Mouse (Mus musculus): ENCODE data around the gene Methig1. TPM values are rescaled to one million over a fixed set of nuclear protein-coding genes. Genes with fewer than 3 reads are reported as not detected.
A peak's percentile ranks its signal among the peaks of the same experiment; 100 is the strongest.

Gene Methig1
- total RNA-seq, 1 experiment from 2014 or later: not detected

GRCm38 (mm10) chr15:100387544-100388223 is 34.7 kb downstream of the Methig1 start:
- ATAC-seq (replicated peaks; ENCODE audit: insufficient number of reproducible peaks, low FRiP score, low TSS enrichment, poor library complexity, severe bottlenecking): no peak

- ATAC-seq (replicated peaks; ENCODE audit: insufficient number of reproducible peaks, low FRiP score, low TSS enrichment, poor library complexity, severe bottlenecking): 0 out of 2 replicates have a peak, but pooled peaks have one; percentile 27
Measured at GRCm38 (mm10) chr15:100388224-100388835, 35.4 kb downstream of the Methig1 start.

DNA sequence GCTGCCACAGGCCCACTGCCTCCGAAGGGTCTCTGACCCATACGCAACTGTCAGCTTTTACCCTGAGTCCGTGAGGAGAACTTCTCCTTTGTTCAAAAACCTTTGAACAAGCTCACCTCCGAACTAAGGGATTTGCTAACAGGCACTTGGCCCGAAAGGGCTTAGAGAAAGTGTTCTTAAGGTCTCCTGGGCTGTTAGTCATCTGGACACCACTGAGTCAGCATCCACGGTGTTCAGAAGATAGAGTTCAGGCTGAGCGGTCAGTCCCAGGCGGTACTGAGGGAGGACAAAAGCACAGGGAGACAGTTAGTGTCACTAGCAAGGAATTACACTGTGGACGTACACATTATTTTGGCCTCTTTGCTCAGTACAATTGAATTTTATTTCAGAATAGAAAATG is 35.9 kb downstream of the Methig1 start:
- no peak for ATAC-seq (replicated peaks; ENCODE audit: insufficient number of reproducible peaks, low FRiP score, low TSS enrichment, poor library complexity, severe bottlenecking)

DNA sequence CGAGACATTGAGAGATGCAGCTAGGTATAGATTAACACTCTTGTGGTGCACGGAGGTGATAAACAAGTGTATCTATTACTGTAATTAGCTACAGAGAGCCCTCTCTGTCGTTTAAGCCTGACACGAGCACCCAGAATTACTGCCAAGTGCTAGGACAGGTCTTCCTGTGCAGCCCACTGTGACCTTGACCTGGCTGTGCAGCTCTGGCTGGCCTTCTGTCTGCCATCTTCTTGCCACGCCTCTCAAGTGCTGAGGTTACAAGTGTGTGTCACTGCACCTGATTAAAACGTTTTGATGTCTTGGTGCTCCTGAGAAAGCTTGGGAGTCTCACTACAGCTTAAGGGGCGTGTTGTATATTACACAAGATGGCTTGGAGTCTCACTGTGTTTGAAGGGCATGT is 38.1 kb downstream of the Methig1 start:
- no peak for ATAC-seq (replicated peaks; ENCODE audit: insufficient number of reproducible peaks, low FRiP score, low TSS enrichment, poor library complexity, severe bottlenecking)

DNA sequence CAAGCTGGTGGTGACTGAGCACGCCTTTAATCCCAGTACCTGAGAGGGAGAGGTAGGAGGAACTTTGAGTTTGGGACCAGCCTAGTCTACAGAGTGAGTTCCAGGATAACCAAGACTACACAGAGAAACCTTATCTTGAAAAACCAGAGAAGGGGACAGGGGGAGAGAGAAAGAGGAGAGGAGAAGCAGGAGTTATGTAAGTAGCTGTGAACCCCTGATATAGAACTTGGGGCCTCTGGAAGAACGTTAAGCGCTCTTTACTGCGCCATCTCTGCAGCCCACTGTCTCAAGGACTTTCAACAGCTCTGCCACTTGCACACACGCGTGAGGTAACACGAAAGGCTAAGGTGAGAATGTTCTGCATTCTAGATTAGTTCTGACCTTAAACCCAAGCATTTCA is 38.6 kb downstream of the Methig1 start:
- ATAC-seq (replicated peaks; ENCODE audit: insufficient number of reproducible peaks, low FRiP score, low TSS enrichment, poor library complexity, severe bottlenecking): no peak

- ATAC-seq (replicated peaks; ENCODE audit: insufficient number of reproducible peaks, low FRiP score, low TSS enrichment, poor library complexity, severe bottlenecking): no peak
Measured at GRCm38 (mm10) chr15:100393016-100393415, 40.1 kb downstream of the Methig1 start.

DNA sequence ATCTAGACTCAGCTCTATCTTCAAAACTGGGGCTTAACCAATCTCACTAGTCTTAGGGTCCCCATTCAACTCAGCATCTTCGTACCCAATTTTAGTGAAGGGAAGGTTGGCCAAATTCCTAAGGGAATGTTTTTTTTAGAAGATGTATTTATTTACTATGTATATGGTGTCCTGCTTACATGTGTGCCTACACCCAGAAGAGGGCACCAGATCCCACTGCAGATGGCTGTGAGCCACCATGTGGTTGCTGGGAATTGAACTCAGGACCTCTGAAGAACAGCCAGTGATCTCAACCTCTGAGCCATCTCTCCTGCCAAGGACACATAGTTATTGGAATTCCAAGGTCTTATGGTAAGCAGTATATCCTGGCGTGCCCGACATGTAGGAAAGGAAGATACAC is 42.6 kb downstream of the Methig1 start:
- no peak for ATAC-seq (replicated peaks; ENCODE audit: insufficient number of reproducible peaks, low FRiP score, low TSS enrichment, poor library complexity, severe bottlenecking)

- no peak for ATAC-seq (replicated peaks; ENCODE audit: insufficient number of reproducible peaks, low FRiP score, low TSS enrichment, poor library complexity, severe bottlenecking)
Measured at GRCm38 (mm10) chr15:100400592-100401250, 47.8 kb downstream of the Methig1 start.

GRCm38 (mm10) chr15:100401811-100402210 is 48.9 kb downstream of the Methig1 start:
- ATAC-seq (replicated peaks; ENCODE audit: insufficient number of reproducible peaks, low FRiP score, low TSS enrichment, poor library complexity, severe bottlenecking): no peak

GRCm38 (mm10) chr15:100402347-100402746 is 49.4 kb downstream of the Methig1 start:
- ATAC-seq (replicated peaks; ENCODE audit: insufficient number of reproducible peaks, low FRiP score, low TSS enrichment, poor library complexity, severe bottlenecking): no peak

DNA sequence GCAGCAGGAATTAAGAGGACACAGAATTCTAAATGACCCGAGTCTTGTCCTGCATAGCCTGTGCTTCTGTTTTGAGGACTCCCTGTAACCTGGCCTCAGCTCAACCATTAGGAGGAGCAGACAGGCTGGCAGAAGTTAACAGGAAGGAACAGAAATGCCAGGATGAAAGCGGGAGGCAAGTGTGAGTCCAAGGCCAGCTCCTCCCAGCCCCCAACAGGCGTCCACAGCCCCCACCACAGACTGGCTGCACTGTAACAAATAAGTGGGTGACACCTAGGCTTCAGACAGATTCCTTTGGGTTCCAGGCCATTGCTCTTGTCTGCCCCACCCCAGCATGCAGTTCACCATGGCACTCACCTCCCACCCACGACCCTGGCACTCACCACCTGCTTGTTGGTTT is 49.8 kb downstream of the Methig1 start:
- ATAC-seq (replicated peaks; ENCODE audit: insufficient number of reproducible peaks, low FRiP score, low TSS enrichment, poor library complexity, severe bottlenecking): no peak

DNA sequence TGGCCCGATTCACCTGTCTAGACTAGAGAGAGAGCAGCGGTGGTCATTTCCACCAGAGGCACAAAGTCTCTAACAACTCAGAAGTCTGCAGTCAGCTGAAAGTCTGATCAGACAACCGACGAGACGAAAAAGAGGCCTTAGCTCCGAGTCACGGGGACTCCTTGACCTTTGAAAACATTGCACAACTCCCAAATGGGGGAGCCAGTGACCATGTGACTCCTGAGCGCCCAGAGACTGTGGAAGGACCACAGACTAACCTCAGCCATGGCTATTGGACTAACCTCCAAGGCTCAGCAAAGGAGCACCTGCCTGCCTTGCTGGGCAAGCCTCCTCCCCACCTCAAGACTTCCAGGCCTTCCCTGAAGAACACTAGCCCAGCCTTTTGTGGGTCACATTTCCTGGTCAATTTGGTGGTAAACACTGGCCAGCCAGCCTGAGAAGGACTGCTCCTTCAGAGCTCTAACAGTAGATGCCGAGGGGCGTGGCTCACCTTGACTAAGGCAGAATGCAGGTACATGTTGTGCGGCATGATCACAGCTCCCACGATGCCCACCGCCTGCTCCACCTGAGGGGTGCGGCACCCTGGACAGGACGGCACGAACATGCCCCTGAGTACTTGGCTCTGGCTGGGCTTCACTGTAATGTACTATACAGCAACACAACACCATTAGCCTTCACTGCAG is 50.5 kb downstream of the Methig1 start:
- peak; percentile 61 for ATAC-seq (replicated peaks; ENCODE audit: insufficient number of reproducible peaks, low FRiP score, low TSS enrichment, poor library complexity, severe bottlenecking)

- ATAC-seq (replicated peaks; ENCODE audit: insufficient number of reproducible peaks, low FRiP score, low TSS enrichment, poor library complexity, severe bottlenecking): no peak
Measured at GRCm38 (mm10) chr15:100406088-100406487, 53.1 kb downstream of the Methig1 start.

DNA sequence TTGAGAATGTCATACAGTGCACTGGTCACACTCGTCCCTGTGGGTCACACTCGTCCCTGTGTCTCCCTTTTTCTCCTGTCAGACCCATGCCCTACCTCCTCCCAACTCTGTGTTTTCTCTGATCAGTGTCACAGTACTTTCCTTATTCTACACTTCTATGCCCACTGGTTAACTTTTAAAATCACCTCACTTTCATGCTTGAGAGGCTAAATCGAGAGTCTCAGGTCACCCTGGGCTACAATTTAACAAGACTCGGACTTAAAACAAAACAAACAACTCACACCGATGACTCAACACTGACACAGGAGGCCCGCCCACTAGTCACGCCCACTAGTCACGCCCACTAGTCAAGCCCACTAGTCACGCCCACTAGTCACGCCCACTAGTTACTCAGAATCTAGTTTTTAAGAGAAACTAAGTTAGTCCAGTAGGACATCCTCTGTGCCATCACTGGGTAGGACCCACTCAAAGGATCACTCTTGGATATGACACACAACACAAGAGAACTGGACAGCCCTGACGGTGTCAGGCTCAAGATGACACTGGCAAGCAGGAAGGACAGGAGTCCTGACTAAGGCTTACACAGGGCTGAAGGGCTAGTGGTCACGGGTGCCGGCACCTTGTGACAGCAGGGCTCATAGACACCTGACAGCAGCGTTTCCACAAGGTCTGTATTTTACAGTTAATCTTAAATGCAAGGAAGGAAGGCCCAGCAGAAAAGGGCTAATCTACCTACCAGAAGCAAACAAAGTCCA is 58.1 kb downstream of the Methig1 start:
- ATAC-seq (replicated peaks; ENCODE audit: insufficient number of reproducible peaks, low FRiP score, low TSS enrichment, poor library complexity, severe bottlenecking): peak; percentile 89

GRCm38 (mm10) chr15:100411731-100412130 is 58.8 kb downstream of the Methig1 start:
- no peak for ATAC-seq (replicated peaks; ENCODE audit: insufficient number of reproducible peaks, low FRiP score, low TSS enrichment, poor library complexity, severe bottlenecking)

DNA sequence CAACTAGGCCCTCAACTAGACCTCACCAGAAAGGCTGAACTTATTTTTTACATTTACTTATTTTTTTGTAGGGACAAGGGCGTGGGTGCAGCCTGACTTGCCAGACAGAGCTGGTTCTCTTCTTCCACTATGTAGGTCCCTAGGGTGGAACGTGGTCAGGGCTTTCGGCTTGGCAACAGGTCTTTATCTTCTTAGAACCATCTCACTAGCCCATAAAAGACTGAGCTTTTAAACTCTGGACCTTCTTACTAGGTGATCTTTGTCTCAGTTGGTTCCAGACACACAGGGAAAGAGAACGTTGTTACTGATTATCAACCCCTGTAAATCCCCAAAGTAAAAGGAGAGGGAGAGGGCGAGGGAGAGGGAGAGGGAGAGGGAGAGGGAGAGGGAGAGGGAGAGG is 60.4 kb downstream of the Methig1 start:
- no peak for ATAC-seq (replicated peaks; ENCODE audit: insufficient number of reproducible peaks, low FRiP score, low TSS enrichment, poor library complexity, severe bottlenecking)

- ATAC-seq (replicated peaks; ENCODE audit: insufficient number of reproducible peaks, low FRiP score, low TSS enrichment, poor library complexity, severe bottlenecking): no peak
Measured at GRCm38 (mm10) chr15:100414011-100414410, 61.1 kb downstream of the Methig1 start.

DNA sequence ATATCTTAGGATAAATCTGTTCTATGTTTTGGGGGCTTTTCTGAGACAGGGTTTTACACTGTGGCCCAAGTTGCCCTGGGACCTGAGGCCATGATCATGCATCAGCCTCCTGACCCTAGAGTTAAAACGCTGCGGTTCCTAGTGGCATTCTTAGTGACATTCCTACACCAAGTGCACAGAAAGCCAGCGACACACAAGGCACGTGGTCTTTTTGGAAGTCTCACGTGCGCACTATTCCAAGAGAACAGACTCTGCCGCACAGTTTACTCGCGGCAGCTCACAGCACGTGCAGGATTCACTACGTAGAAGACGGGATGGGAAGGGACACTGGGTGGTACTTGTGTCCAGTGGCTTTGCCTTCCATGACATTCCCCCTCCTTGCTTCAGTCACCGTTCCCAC is 62.0 kb downstream of the Methig1 start:
- ATAC-seq (replicated peaks; ENCODE audit: insufficient number of reproducible peaks, low FRiP score, low TSS enrichment, poor library complexity, severe bottlenecking): no peak

GRCm38 (mm10) chr15:100415684-100416083 is 62.7 kb downstream of the Methig1 start:
- no peak for ATAC-seq (replicated peaks; ENCODE audit: insufficient number of reproducible peaks, low FRiP score, low TSS enrichment, poor library complexity, severe bottlenecking)
